Mouse (Mus musculus) stomach, adult 2 months (tissue): ENCODE data around the gene Itgb5. TPM values are rescaled to one million over a fixed set of nuclear protein-coding genes. Genes with fewer than 3 reads are reported as not detected.

Experiments
- polyA plus RNA-seq: library from polyadenylated mRNA; depleted of rRNA; stranded (reverse); fragments of >200 nt; gene quantifications from 2 replicates; pipeline ENCODE4 v1.2.3, GENCODE M21; 2012; rRNA removed

The Itgb5 gene
- polyA plus RNA-seq, result 30.5 and 32.1 TPM in 2 replicates

GRCm38 (mm10) chr16:33829301-33829831 lies at the start of gene Itgb5:
Gene Itgb5, plus strand, starts transcription at chr16:33829665.

GRCm38 (mm10) chr16:33793846-33794791 lies 35.3 kb upstream of the Itgb5 start, which contains the start of gene Muc13:
Gene Muc13, plus strand, starts transcription at chr16:33794037.

GRCm38 (mm10) chr16:33966538-33967282 lies 137.2 kb downstream of the Itgb5 start, which contains the start of gene Umps:
Gene Umps, minus strand, starts transcription at chr16:33967038.

Other genes with a start within 250 kb of the Itgb5 start
- 5.0 and 7.0 TPM in 2 replicates for gene Heg1, start 145.3 kb upstream of the Itgb5 start, polyA plus RNA-seq
- gene Muc13, start 35.6 kb upstream of the Itgb5 start, polyA plus RNA-seq, result 0.64 and 1.4 TPM in 2 replicates
- gene Umps, start 137.4 kb downstream of the Itgb5 start, polyA plus RNA-seq, result 2.3 and 3.3 TPM in 2 replicates